Mouse (Mus musculus) stomach, embryonic 16.5 days (tissue): ENCODE results near the gene Wdhd1. TPM values are rescaled to one million over a fixed set of nuclear protein-coding genes. Genes with fewer than 3 reads are reported as not detected.

Source experiments
- ATAC-seq: fragments of 200-750 bp; cut with Nextera tagmentation; 2 replicates; pipeline ENCODE4 v1.8.0; 2017; ENCODE audit warnings: moderate number of reproducible peaks, moderate TSS enrichment; ENCODE audit not compliant: insufficient read depth, low FRiP score
- H3K27ac ChIP-seq: fragments of 300-500 bp; sonication (generic); 2 replicates; pipeline ENCODE4 v1.5.1; 2014; ENCODE audit warnings: low read length
- H3K27me3 ChIP-seq: fragments of 300-500 bp; sonication (generic); 2 replicates; pipeline ENCODE4 v1.6.1; 2014; ENCODE audit warnings: low read length, control low read depth, mixed read lengths; ENCODE audit not compliant: control insufficient read depth, insufficient read depth
- H3K36me3 ChIP-seq: fragments of 300-500 bp; sonication (generic); 2 replicates; pipeline ENCODE4 v1.6.1; 2014; ENCODE audit warnings: low read length; ENCODE audit not compliant: control insufficient read depth, insufficient read depth
- H3K4me1 ChIP-seq: fragments of 300-500 bp; sonication (generic); 2 replicates; pipeline ENCODE4 v1.6.1; 2014; ENCODE audit warnings: low read length, control low read depth, mixed read lengths; ENCODE audit not compliant: control insufficient read depth, insufficient read depth
- H3K4me2 ChIP-seq: fragments of 300-500 bp; sonication (generic); 2 replicates; pipeline ENCODE4 v1.6.1; 2014; ENCODE audit warnings: low read depth, low read length, mixed read lengths
- H3K4me3 ChIP-seq: fragments of 300-500 bp; sonication (generic); replicated peaks from 2 replicates; pipeline ENCODE4 v1.5.1; 2014; ENCODE audit warnings: mild to moderate bottlenecking, low read length
- H3K9ac ChIP-seq: fragments of 300-500 bp; sonication (generic); 2 replicates; pipeline ENCODE4 v1.6.1; 2014; ENCODE audit warnings: low read length
- H3K9me3 ChIP-seq: fragments of 300-500 bp; sonication (generic); replicated peaks from 2 replicates; pipeline ENCODE4 v1.6.1; 2016; ENCODE audit warnings: low read length, control low read depth; ENCODE audit not compliant: control insufficient read depth
- WGBS: fragments of 180-500 bp; shearing (Covaris S2); extraction: QIAGEN DNeasy Blood & Tissue Kit; methylation state at CpG from one replicate; pipeline ENCODE4 v1.1.7; 2014; 5-methylcytosine and 5-hydroxymethylcytosine counted together
- polyA plus RNA-seq: library from polyadenylated mRNA; unstranded; fragments of >200 nt; fragmentation: Nextera tagmentation; extraction: Ambion mirVana; gene quantifications from 2 replicates; pipeline ENCODE4 v1.2.1, GENCODE M21; 2015

Gene Wdhd1
- polyA plus RNA-seq, 1 experiment from 2014 or later, result 25.6 TPM

- Histone ChIP-seq H3K9me3 (no peaks in the 10 kb centered on the region), H3K4me3 (no peak overlapping the region), H3K27ac (no peak overlapping the region), H3K4me1 (no peaks in the 10 kb centered on the region), H3K36me3 (no peaks in the 10 kb centered on the region), H3K4me2 (no peak overlapping the region), H3K9ac (no peak overlapping the region), H3K27me3 (no peaks in the 10 kb centered on the region)
- WGBS, result 89% methylated on average over 5 of the region's 5 CpGs
- no peak for ATAC-seq
Observed at GRCm38 (mm10) chr14:47205270-47205972, 71.2 kb downstream of the Wdhd1 start.

- no peak for ATAC-seq
- Histone ChIP-seq H3K4me3 (no peak overlapping the region), H3K27me3 (no peaks in the 10 kb centered on the region), H3K36me3 (no peaks in the 10 kb centered on the region), H3K27ac (no peak overlapping the region), H3K4me2 (no peak overlapping the region), H3K4me1 (no peaks in the 10 kb centered on the region), H3K9me3 (no peaks in the 10 kb centered on the region), H3K9ac (no peak overlapping the region)
- 88% methylated on average over 3 of the region's 3 CpGs for WGBS
Observed at GRCm38 (mm10) chr14:47197340-47197739, 79.3 kb downstream of the Wdhd1 start.

GRCm38 (mm10) chr14:47196711-47197110 is 79.9 kb downstream of the Wdhd1 start:
- Histone ChIP-seq H3K4me2 (no peak overlapping the region), H3K4me3 (no peak overlapping the region), H3K9me3 (no peaks in the 10 kb centered on the region), H3K27ac (no peak overlapping the region), H3K36me3 (no peaks in the 10 kb centered on the region), H3K4me1 (no peaks in the 10 kb centered on the region), H3K9ac (no peak overlapping the region), H3K27me3 (no peaks in the 10 kb centered on the region)
- 65% methylated on average over 8 of the region's 8 CpGs for WGBS
- ATAC-seq, result no peak

- 45% methylated on average over 4 of the region's 4 CpGs for WGBS
- Histone ChIP-seq H3K4me2 (no peak overlapping the region), H3K9me3 (no peaks in the 10 kb centered on the region), H3K4me3 (no peak overlapping the region), H3K27ac (no peak overlapping the region), H3K4me1 (no peaks in the 10 kb centered on the region), H3K27me3 (no peaks in the 10 kb centered on the region), H3K36me3 (no peaks in the 10 kb centered on the region), H3K9ac (no peak overlapping the region)
- ATAC-seq, result no peak
Observed at GRCm38 (mm10) chr14:47194096-47194495, 82.6 kb downstream of the Wdhd1 start.

GRCm38 (mm10) chr14:47193506-47193905 is 83.2 kb downstream of the Wdhd1 start:
- H3K4me1 ChIP-seq, result 0 out of 2 replicates have a peak, but pooled peaks cover 2% of the 10 kb centered on the region
- H3K4me2 ChIP-seq, result no peak overlapping the region
- H3K36me3 ChIP-seq, result no peaks in the 10 kb centered on the region
- peaks cover 2% of the 10 kb centered on the region; the same call in 1 of the 2 replicates for H3K27me3 ChIP-seq
- no peak overlapping the region for H3K9ac ChIP-seq
- WGBS, result 71% methylated on average over 6 of the region's 6 CpGs
- ATAC-seq, result no peak
- H3K9me3 ChIP-seq, result no peaks in the 10 kb centered on the region
- H3K27ac ChIP-seq, result no peak overlapping the region
- H3K4me3 ChIP-seq, result no peak overlapping the region

GRCm38 (mm10) chr14:47191861-47192260 is 84.8 kb downstream of the Wdhd1 start:
- no peak overlapping the region for H3K9ac ChIP-seq
- peaks cover 10% of the 10 kb centered on the region; the same call in 1 of the 2 replicates for H3K4me1 ChIP-seq
- H3K27ac ChIP-seq, result no peak overlapping the region
- no peaks in the 10 kb centered on the region for H3K36me3 ChIP-seq
- no peak overlapping the region for H3K4me3 ChIP-seq
- ATAC-seq, result no peak
- H3K9me3 ChIP-seq, result no peaks in the 10 kb centered on the region
- 39% methylated on average over 5 of the region's 5 CpGs for WGBS
- H3K27me3 ChIP-seq, result peaks cover 7% of the 10 kb centered on the region
- H3K4me2 ChIP-seq, result no peak overlapping the region

Other genes starting within 250 kb of the Wdhd1 start
- 5.8 and 5.9 TPM in 2 replicates for gene Gch1, start 87.4 kb downstream of the Wdhd1 start, polyA plus RNA-seq
- gene Socs4, start 74 bp upstream of the Wdhd1 start, polyA plus RNA-seq, result 2.8 and 3.2 TPM in 2 replicates
- gene Mapk1ip1l, start 21.4 kb upstream of the Wdhd1 start, polyA plus RNA-seq, result 61.0 and 63.3 TPM in 2 replicates
- gene Lgals3, start 90.9 kb upstream of the Wdhd1 start, polyA plus RNA-seq, result 95.3 and 132 TPM in 2 replicates
- 30.7 and 37.0 TPM in 2 replicates for gene Dlgap5, start 141.6 kb upstream of the Wdhd1 start, polyA plus RNA-seq
- gene Fbxo34, start 173.6 kb upstream of the Wdhd1 start, polyA plus RNA-seq, result 20.4 and 23.1 TPM in 2 replicates